Mouse (Mus musculus) liver, embryonic 14.5 days (tissue): ENCODE measurements around the gene Il1rl2. TPM values are rescaled to one million over a fixed set of nuclear protein-coding genes. Genes with fewer than 3 reads are reported as not detected.

Experiments used
- ATAC-seq: fragments of 200-750 bp; cut with Nextera tagmentation; 2 replicates; pipeline ENCODE4 v1.8.0; 2017; ENCODE audit warnings: moderate number of reproducible peaks, mild to moderate bottlenecking, moderate library complexity; ENCODE audit not compliant: insufficient read depth
- DNase-seq, 3 experiments: peaks; one replicate each; pipeline ENCODE4 v3.0.0-alpha.2; 2012 to 2013; ENCODE audit warnings: low read depth in 3 of 3, low spot score in 3 of 3
- H3K27ac ChIP-seq: fragments of 300-500 bp; sonication (generic); 2 replicates; pipeline ENCODE4 v1.5.1; 2014; ENCODE audit warnings: moderate library complexity, mild to moderate bottlenecking, control low read depth, inconsistent platforms
- H3K27me3 ChIP-seq: fragments of 300-500 bp; sonication (generic); 2 replicates; pipeline ENCODE4 v1.6.1; 2014; ENCODE audit warnings: mild to moderate bottlenecking, low read length, moderate library complexity; ENCODE audit not compliant: control insufficient read depth, insufficient read depth
- H3K36me3 ChIP-seq: fragments of 300-500 bp; sonication (generic); replicated peaks from 2 replicates; pipeline ENCODE4 v1.6.1; 2014; ENCODE audit warnings: low read depth; ENCODE audit not compliant: control insufficient read depth, insufficient read depth
- H3K4me1 ChIP-seq, 2 experiments: fragments of 200-500 bp in 1 of 2; fragments of 300-500 bp in 1 of 2; sonication (generic) in 1 of 2; replicated peaks; 2 replicates each; pipeline ENCODE4 v1.6.1; 2012 to 2014; ENCODE audit warnings: antibody characterized with exemption in 1 of 2, inconsistent platforms in 1 of 2, low read length in 1 of 2; ENCODE audit not compliant: control insufficient read depth in 2 of 2, insufficient read depth in 2 of 2
- H3K4me2 ChIP-seq: fragments of 300-500 bp; sonication (generic); 2 replicates; pipeline ENCODE4 v1.6.1; 2014; ENCODE audit warnings: low read depth, mild to moderate bottlenecking, control low read depth, moderate library complexity
- H3K4me3 ChIP-seq, 2 experiments: fragments of 200-500 bp in 1 of 2; fragments of 300-500 bp in 1 of 2; sonication (generic) in 1 of 2; 2 replicates each; pipeline ENCODE4 v1.5.1; 2012 to 2014; ENCODE audit warnings: low read depth in 2 of 2, low read length in 2 of 2, mild to moderate bottlenecking in 2 of 2, control low read depth in 1 of 2, inconsistent platforms in 1 of 2, moderate library complexity in 1 of 2; ENCODE audit not compliant: insufficient read depth in 1 of 2
- H3K9ac ChIP-seq: fragments of 300-500 bp; sonication (generic); replicated peaks from 2 replicates; pipeline ENCODE4 v1.6.1; 2014; ENCODE audit warnings: mild to moderate bottlenecking, control low read depth, moderate library complexity
- H3K9me3 ChIP-seq: fragments of 300-500 bp; sonication (generic); 2 replicates; pipeline ENCODE4 v1.6.1; 2016; ENCODE audit warnings: low read length, mixed read lengths; ENCODE audit not compliant: control insufficient read depth
- CTCF ChIP-seq: IDR thresholded peaks from 2 replicates; pipeline ENCODE4 v1.5.1; 2016; ENCODE audit warnings: antibody characterized with exemption, low read depth, control low read depth
- EP300 ChIP-seq: IDR thresholded peaks from 2 replicates; pipeline ENCODE4 v1.6.1; 2016; ENCODE audit warnings: antibody characterized with exemption, low read depth
- WGBS: fragments of 180-500 bp; shearing (Covaris S2); extraction: QIAGEN DNeasy Blood & Tissue Kit; methylation state at CpG from one replicate; pipeline ENCODE4 v1.1.7; 2014; ENCODE audit not compliant: insufficient replicate concordance; 5-methylcytosine and 5-hydroxymethylcytosine counted together
- polyA plus RNA-seq, 2 experiments: library from polyadenylated mRNA; depleted of rRNA in 1 of 2; stranded (reverse) in 1 of 2; unstranded in 1 of 2; fragments of >200 nt; fragmentation: Nextera tagmentation in 1 of 2; extraction: Ambion mirVana in 1 of 2; gene quantifications; 2 replicates each; pipeline versions ENCODE4 v1.2.1 to v1.2.3; 2012 to 2014

The Il1rl2 gene
- polyA plus RNA-seq, 2 experiments = 0.52 to 0.80 TPM

GRCm38 (mm10) chr1:40380111-40380510 is 55.7 kb downstream of the Il1rl2 start:
- Histone ChIP-seq H3K4me1 (no peaks in the 10 kb centered on the region), H3K9me3 (no peaks in the 10 kb centered on the region), H3K9ac (no peak overlapping the region), H3K27ac (no peak overlapping the region), H3K36me3 (no peaks in the 10 kb centered on the region), H3K27me3 (no peaks in the 10 kb centered on the region), H3K4me3 (no peak overlapping the region), H3K4me2 (no peak overlapping the region)
- WGBS = 37% methylated on average over 6 of the region's 6 CpGs
- TF ChIP-seq EP300 (no peak), CTCF (peak; percentile 67)
- ATAC-seq (no peak), DNase-seq (peak; percentile 35 to 40 (median 35))

GRCm38 (mm10) chr1:40380990-40381389 is 56.6 kb downstream of the Il1rl2 start:
- H3K9ac ChIP-seq = no peak overlapping the region
- no peak overlapping the region for H3K4me3 ChIP-seq
- H3K9me3 ChIP-seq = no peaks in the 10 kb centered on the region
- no peak overlapping the region for H3K27ac ChIP-seq
- no peak for DNase-seq
- no peak for ATAC-seq
- H3K36me3 ChIP-seq = no peaks in the 10 kb centered on the region
- no peaks in the 10 kb centered on the region for H3K4me1 ChIP-seq
- TF ChIP-seq EP300 (no peak), CTCF (no peak)
- no peaks in the 10 kb centered on the region for H3K27me3 ChIP-seq
- 65% methylated on average over 11 of the region's 11 CpGs for WGBS
- H3K4me2 ChIP-seq = no peak overlapping the region

- WGBS = 57% methylated on average over 5 of the region's 5 CpGs
- no peak for DNase-seq
- ATAC-seq = no peak
- TF ChIP-seq CTCF = no peak
- TF ChIP-seq EP300 = no peak
- H3K36me3 ChIP-seq = no peaks in the 10 kb centered on the region
- H3K27ac ChIP-seq = no peak overlapping the region
- no peaks in the 10 kb centered on the region for H3K4me1 ChIP-seq
- no peaks in the 10 kb centered on the region for H3K27me3 ChIP-seq
- H3K9me3 ChIP-seq = no peaks in the 10 kb centered on the region
- H3K4me3 ChIP-seq = no peak overlapping the region
- H3K9ac ChIP-seq = no peak overlapping the region
- no peak overlapping the region for H3K4me2 ChIP-seq
These were observed 58.4 kb downstream of the Il1rl2 start for GRCm38 (mm10) chr1:40382841-40383240.

- 66% methylated on average over 8 of the region's 8 CpGs for WGBS
- no peak for ATAC-seq
These were observed 60.6 kb downstream of the Il1rl2 start for GRCm38 (mm10) chr1:40384931-40385545.

GRCm38 (mm10) chr1:40391374-40391773 is 67.0 kb downstream of the Il1rl2 start:
- Histone ChIP-seq H3K9ac (no peak overlapping the region), H3K4me1 (no peaks in the 10 kb centered on the region), H3K27ac (no peak overlapping the region), H3K9me3 (no peaks in the 10 kb centered on the region), H3K27me3 (no peaks in the 10 kb centered on the region), H3K36me3 (no peaks in the 10 kb centered on the region), H3K4me2 (no peak overlapping the region), H3K4me3 (no peak overlapping the region)
- ATAC-seq = no peak
- no peak for TF ChIP-seq EP300
- no peak for TF ChIP-seq CTCF
- WGBS = 44% methylated on average over 3 of the region's 3 CpGs
- no peak for DNase-seq

More at GRCm38 (mm10) chr1:40384931-40385545, 60.6 kb downstream of the Il1rl2 start:
- Histone ChIP-seq H3K9ac (no peak overlapping the region), H3K27ac (no peak overlapping the region), H3K27me3 (no peaks in the 10 kb centered on the region), H3K36me3 (no peaks in the 10 kb centered on the region), H3K4me2 (no peak overlapping the region), H3K9me3 (no peaks in the 10 kb centered on the region), H3K4me3 (no peak overlapping the region), H3K4me1 (no peaks in the 10 kb centered on the region)
- DNase-seq = no peak
- TF ChIP-seq EP300 (no peak), CTCF (no peak)
